Mouse (Mus musculus) naive thymus-derived CD4-positive, alpha-beta T cell, adult 2 months (primary cell): ENCODE measurements around the gene Slc38a10.

Experiments
- DNase-seq: peaks from one replicate; pipeline ENCODE4 v3.0.0-alpha.2; 2011; ENCODE audit warnings: low read depth

Slc38a10 gene

GRCm38 (mm10) chr11:120098588-120099511 lies 52.3 kb downstream of the Slc38a10 start, which contains the start of the genes Tepsin and Ndufaf8:
Tepsin (minus strand) TSS chr11:120098731.
Ndufaf8 (plus strand) TSS chr11:120098928.
- DNase-seq = peak; percentile 100

- DNase-seq = no peak
These were observed 58.1 kb downstream of the Slc38a10 start for GRCm38 (mm10) chr11:120092817-120093591.

GRCm38 (mm10) chr11:120090661-120091060 lies 60.5 kb downstream of the Slc38a10 start:
- no peak for DNase-seq

- peak; percentile 97 for DNase-seq
These were observed 64.4 kb downstream of the Slc38a10 start, which contains the start of gene Cep131 for GRCm38 (mm10) chr11:120086702-120087152. Cep131 (minus strand) TSS chr11:120086827.

GRCm38 (mm10) chr11:120085891-120086627 lies 65.1 kb downstream of the Slc38a10 start:
- no peak for DNase-seq

GRCm38 (mm10) chr11:120080282-120080681 lies 70.9 kb downstream of the Slc38a10 start:
- DNase-seq = no peak

- no peak for DNase-seq
These were observed 75.0 kb downstream of the Slc38a10 start for GRCm38 (mm10) chr11:120076191-120076590.

- no peak for DNase-seq
These were observed 78.0 kb downstream of the Slc38a10 start for GRCm38 (mm10) chr11:120072986-120073647.

GRCm38 (mm10) chr11:120071731-120072320 lies 79.3 kb downstream of the Slc38a10 start:
- DNase-seq = no peak

GRCm38 (mm10) chr11:120071065-120071464 lies 80.1 kb downstream of the Slc38a10 start:
- DNase-seq = no peak

- no peak for DNase-seq
These were observed 80.7 kb downstream of the Slc38a10 start for GRCm38 (mm10) chr11:120070286-120070930.

GRCm38 (mm10) chr11:120069261-120069660 lies 81.9 kb downstream of the Slc38a10 start:
- DNase-seq = no peak

GRCm38 (mm10) chr11:120067834-120068233 lies 83.3 kb downstream of the Slc38a10 start:
- DNase-seq = no peak

- DNase-seq = peak; percentile 46
These were observed 85.9 kb downstream of the Slc38a10 start for GRCm38 (mm10) chr11:120065291-120065690.

- no peak for DNase-seq
These were observed 86.5 kb downstream of the Slc38a10 start for GRCm38 (mm10) chr11:120064668-120065040.

- no peak for DNase-seq
These were observed 87.0 kb downstream of the Slc38a10 start for GRCm38 (mm10) chr11:120064006-120064667.

GRCm38 (mm10) chr11:120063326-120063725 lies 87.8 kb downstream of the Slc38a10 start:
- DNase-seq = no peak

- DNase-seq = no peak
These were observed 90.5 kb downstream of the Slc38a10 start for GRCm38 (mm10) chr11:120060634-120061033.

GRCm38 (mm10) chr11:120055953-120056732 lies 95.0 kb downstream of the Slc38a10 start:
- DNase-seq = no peak
